Mouse (Mus musculus): Measurements from ENCODE around the gene Ing2. TPM values are rescaled to one million over a fixed set of nuclear protein-coding genes. Genes with fewer than 3 reads are reported as not detected.
A peak's percentile ranks its signal among the peaks of the same experiment; 100 is the strongest.

Gene Ing2
- polyA plus RNA-seq, 1 experiment from 2014 or later: 12.6 TPM

DNA sequence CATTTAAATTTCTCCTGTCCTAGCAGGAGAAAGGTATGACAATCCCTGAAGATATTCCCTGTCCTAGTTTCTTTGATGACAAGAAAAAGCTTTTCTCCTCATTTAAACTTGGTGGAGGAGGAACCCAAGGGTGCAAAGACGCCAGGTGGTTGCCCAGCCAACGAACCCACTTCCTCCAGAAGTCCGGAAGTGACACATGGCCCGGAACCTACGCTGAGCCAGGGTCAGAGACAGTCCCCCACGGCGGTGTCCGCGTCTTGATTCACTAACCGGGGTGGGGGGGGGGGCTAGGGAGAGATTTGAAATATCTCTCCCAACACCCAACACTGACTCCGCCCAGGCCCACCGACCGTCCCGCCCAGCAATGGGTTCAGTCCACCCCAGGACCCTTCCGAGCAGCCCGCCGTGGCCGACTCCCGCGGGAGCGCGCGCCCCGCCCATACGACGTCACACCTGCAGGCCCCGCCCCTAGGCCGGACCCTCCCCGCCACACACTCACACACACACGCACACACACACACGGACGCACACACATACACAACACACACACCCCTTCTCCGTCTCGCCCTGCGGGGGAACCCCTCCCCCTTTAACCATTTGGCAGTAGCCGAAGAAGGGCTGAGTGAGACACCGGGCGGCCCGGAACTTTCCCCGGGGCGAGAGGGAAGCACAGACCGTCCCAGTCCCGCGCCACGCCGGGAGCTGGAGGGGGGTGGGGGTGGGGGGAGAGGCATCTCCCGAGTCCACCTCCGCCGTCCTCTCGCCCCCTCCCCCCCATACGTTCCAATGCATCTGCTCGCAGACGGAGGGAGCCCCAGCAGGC is 1.8 kb downstream of the Ing2 start:
- H3K4me2 ChIP-seq (replicated peaks; ENCODE audit: low read depth): peak overlapping the region; percentile 83
- H3K4me1 ChIP-seq (replicated peaks; ENCODE audit: control insufficient read depth, insufficient read depth, low read length): no peaks in the 10 kb centered on the region
- H3K27me3 ChIP-seq (replicated peaks; ENCODE audit: control insufficient read depth, insufficient read depth, low read length): no peaks in the 10 kb centered on the region
- peak overlapping the region; percentile 95 for H3K27ac ChIP-seq (ENCODE audit: low read depth, low read length)
- peak; percentile 61 for ATAC-seq
- peak overlapping the region; percentile 83 for H3K9ac ChIP-seq (ENCODE audit: low read depth, low read length)
- WGBS: 0% methylated on average over 47 of the region's 53 CpGs
- H3K36me3 ChIP-seq (ENCODE audit: control insufficient read depth, insufficient read depth): peaks cover 6% of the 10 kb centered on the region; the same call in 1 of the 2 replicates
- peak; percentile 15; the same call in 1 of the 2 replicates for TF ChIP-seq CTCF (IDR thresholded peaks at IDR 0.05; ENCODE audit: low read depth)
- no peaks in the 10 kb centered on the region for H3K9me3 ChIP-seq (ENCODE audit: control insufficient read depth)
- peak overlapping the region; percentile 99 for H3K4me3 ChIP-seq (ENCODE audit: low read depth, low read length)

DNA sequence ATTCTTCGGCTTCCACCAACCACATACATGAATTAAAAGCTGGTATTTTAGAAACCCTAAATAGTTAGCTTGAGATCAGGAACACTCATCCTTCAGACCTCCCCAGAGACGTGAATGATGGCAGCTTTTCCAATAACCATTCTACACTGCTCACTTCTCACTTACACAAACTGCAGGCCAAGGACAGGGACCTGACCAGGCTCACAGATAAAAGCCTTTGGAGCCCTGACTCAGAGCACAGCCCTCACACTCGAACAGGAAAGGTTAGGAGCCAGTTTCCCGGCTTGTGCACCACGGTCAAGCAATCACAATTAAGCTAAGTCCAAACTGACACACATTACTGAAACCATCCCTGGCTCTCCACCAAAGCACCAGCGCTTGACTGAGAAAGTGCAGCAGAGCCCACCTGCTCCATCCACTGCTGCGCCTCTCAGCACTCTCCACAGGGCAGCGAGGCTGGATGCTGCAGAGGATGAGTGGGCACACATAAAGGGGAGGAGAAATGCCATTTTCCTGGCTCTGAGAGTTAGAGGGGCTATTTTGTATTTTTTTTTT is 11.0 kb downstream of the Ing2 start:
- no peak overlapping the region for H3K4me2 ChIP-seq (replicated peaks; ENCODE audit: low read depth)
- WGBS: 88% methylated on average over 8 of the region's 8 CpGs
- no peak for TF ChIP-seq CTCF (IDR thresholded peaks at IDR 0.05; ENCODE audit: low read depth)
- no peaks in the 10 kb centered on the region for H3K9me3 ChIP-seq (ENCODE audit: control insufficient read depth)
- H3K27ac ChIP-seq (ENCODE audit: low read depth, low read length): no peak overlapping the region
- no peaks in the 10 kb centered on the region for H3K27me3 ChIP-seq (replicated peaks; ENCODE audit: control insufficient read depth, insufficient read depth, low read length)
- no peak overlapping the region for H3K9ac ChIP-seq (ENCODE audit: low read depth, low read length)
- H3K36me3 ChIP-seq (ENCODE audit: control insufficient read depth, insufficient read depth): peaks cover 6% of the 10 kb centered on the region; the same call in 1 of the 2 replicates
- H3K4me3 ChIP-seq (ENCODE audit: low read depth, low read length): no peak overlapping the region
- no peak for ATAC-seq
- H3K4me1 ChIP-seq (replicated peaks; ENCODE audit: control insufficient read depth, insufficient read depth, low read length): no peaks in the 10 kb centered on the region

DNA sequence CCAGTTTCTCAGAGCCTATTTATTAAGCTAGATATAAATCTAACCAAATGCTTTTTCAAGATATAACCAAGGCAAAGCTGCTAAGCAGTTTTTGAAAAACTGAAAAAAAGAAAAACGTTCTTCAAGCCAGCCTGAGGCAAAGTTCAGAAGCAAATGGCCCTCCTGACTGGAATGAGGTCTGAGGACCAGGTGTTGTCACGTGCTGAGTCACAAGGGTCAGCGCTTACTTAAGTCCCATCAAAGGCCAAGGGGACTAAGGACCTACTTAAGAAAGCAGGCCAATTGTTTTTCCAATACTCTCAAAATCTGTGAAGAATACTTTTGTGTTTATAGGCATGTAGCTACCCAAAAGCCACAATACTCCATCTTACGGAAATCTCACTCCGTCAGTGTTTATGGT is 12.2 kb downstream of the Ing2 start:
- TF ChIP-seq CTCF (IDR thresholded peaks at IDR 0.05; ENCODE audit: low read depth): no peak
- no peaks in the 10 kb centered on the region for H3K27me3 ChIP-seq (replicated peaks; ENCODE audit: control insufficient read depth, insufficient read depth, low read length)
- ATAC-seq: 0 out of 2 replicates have a peak, but pooled peaks have one; percentile 38
- no peaks in the 10 kb centered on the region for H3K4me1 ChIP-seq (replicated peaks; ENCODE audit: control insufficient read depth, insufficient read depth, low read length)
- no peak overlapping the region for H3K4me2 ChIP-seq (replicated peaks; ENCODE audit: low read depth)
- no peak overlapping the region for H3K4me3 ChIP-seq (ENCODE audit: low read depth, low read length)
- no peaks in the 10 kb centered on the region; the same call in 1 of the 2 replicates for H3K36me3 ChIP-seq (ENCODE audit: control insufficient read depth, insufficient read depth)
- H3K9ac ChIP-seq (ENCODE audit: low read depth, low read length): no peak overlapping the region
- H3K9me3 ChIP-seq (ENCODE audit: control insufficient read depth): no peaks in the 10 kb centered on the region
- WGBS: 70% methylated on average over 5 of the region's 5 CpGs
- H3K27ac ChIP-seq (ENCODE audit: low read depth, low read length): no peak overlapping the region

DNA sequence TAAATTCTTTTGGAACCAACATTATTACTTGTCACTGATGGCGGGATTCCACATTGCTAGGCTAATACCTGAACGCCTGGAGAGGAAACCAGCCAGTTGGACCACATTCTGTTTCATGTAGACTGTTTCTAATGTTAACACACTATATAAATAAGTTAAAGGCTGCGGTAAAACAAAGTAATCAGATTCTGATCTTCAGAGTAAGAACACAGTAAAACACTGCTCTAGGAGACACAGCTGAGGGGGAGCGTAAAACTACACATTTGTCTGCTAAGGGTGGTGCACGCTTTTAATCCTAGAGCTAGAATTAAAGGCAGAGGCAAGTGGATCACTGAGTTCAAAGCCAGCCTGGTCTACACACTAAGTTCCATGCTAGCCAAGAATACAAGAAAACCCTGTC is 12.6 kb downstream of the Ing2 start:
- 80% methylated on average over 5 of the region's 5 CpGs for WGBS
- no peak for ATAC-seq

DNA sequence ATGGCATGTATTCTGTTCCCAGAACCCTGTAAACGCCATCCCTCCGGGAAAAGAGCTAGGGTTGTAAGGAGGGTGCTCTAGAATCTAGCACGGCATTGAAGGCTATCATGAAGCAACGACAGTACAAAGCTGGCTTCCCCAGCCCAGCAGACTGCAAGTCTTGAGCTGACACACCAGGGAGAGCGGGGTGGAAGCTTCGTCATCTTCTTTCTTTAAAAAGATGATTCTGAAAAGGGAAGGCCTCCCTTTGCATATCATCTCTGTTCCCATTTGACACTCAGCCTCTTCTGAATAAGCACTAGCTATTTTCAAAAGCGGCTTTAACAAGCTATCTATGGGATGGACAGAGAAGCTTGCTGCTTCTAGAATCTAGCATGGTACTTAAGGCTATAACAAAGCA is 15.0 kb downstream of the Ing2 start:
- H3K4me1 ChIP-seq (replicated peaks; ENCODE audit: control insufficient read depth, insufficient read depth, low read length): no peaks in the 10 kb centered on the region
- H3K4me3 ChIP-seq (ENCODE audit: low read depth, low read length): no peak overlapping the region
- H3K4me2 ChIP-seq (replicated peaks; ENCODE audit: low read depth): no peak overlapping the region
- ATAC-seq: no peak
- H3K27ac ChIP-seq (ENCODE audit: low read depth, low read length): no peak overlapping the region
- H3K27me3 ChIP-seq (replicated peaks; ENCODE audit: control insufficient read depth, insufficient read depth, low read length): no peaks in the 10 kb centered on the region
- no peaks in the 10 kb centered on the region for H3K36me3 ChIP-seq (ENCODE audit: control insufficient read depth, insufficient read depth)
- H3K9ac ChIP-seq (ENCODE audit: low read depth, low read length): no peak overlapping the region
- no peak for TF ChIP-seq CTCF (IDR thresholded peaks at IDR 0.05; ENCODE audit: low read depth)
- 88% methylated on average over 7 of the region's 7 CpGs for WGBS
- H3K9me3 ChIP-seq (ENCODE audit: control insufficient read depth): no peaks in the 10 kb centered on the region

More for the DNA sequence above, 12.6 kb downstream of the Ing2 start:
- no peak for TF ChIP-seq CTCF (IDR thresholded peaks at IDR 0.05; ENCODE audit: low read depth)
- Histone ChIP-seq H3K4me3 (ENCODE audit: low read depth, low read length) (no peak overlapping the region), H3K27me3 (replicated peaks; ENCODE audit: control insufficient read depth, insufficient read depth, low read length) (no peaks in the 10 kb centered on the region), H3K36me3 (ENCODE audit: control insufficient read depth, insufficient read depth) (no peaks in the 10 kb centered on the region; the same call in 1 of the 2 replicates), H3K4me2 (replicated peaks; ENCODE audit: low read depth) (no peak overlapping the region), H3K27ac (ENCODE audit: low read depth, low read length) (no peak overlapping the region), H3K9ac (ENCODE audit: low read depth, low read length) (no peak overlapping the region), H3K9me3 (ENCODE audit: control insufficient read depth) (no peaks in the 10 kb centered on the region), H3K4me1 (replicated peaks; ENCODE audit: control insufficient read depth, insufficient read depth, low read length) (no peaks in the 10 kb centered on the region)

DNA sequence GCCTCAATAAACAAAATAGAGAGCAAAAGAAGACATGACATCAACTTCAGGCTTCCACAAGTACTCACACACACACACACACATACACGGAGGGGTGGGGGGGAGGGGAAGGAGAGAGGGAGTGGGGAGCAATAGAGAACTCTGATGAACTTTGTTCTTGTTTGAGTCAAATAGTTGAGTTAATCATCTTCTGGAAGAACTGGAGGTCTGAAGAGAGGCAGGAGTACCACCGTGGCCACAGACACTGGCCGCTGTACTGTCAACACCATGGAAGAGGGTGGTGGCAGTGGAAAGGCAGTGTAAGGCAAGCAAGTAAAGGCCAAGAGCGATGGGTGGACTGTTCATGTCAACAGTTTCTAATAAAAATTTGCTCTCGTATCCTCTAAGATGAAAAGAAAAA is 15.9 kb downstream of the Ing2 start:
- H3K36me3 ChIP-seq (ENCODE audit: control insufficient read depth, insufficient read depth): no peaks in the 10 kb centered on the region
- 70% methylated on average over 5 of the region's 5 CpGs for WGBS
- no peak overlapping the region for H3K4me2 ChIP-seq (replicated peaks; ENCODE audit: low read depth)
- H3K9me3 ChIP-seq (ENCODE audit: control insufficient read depth): no peaks in the 10 kb centered on the region
- no peak overlapping the region for H3K9ac ChIP-seq (ENCODE audit: low read depth, low read length)
- no peak for ATAC-seq
- H3K4me3 ChIP-seq (ENCODE audit: low read depth, low read length): no peak overlapping the region
- H3K27ac ChIP-seq (ENCODE audit: low read depth, low read length): no peak overlapping the region
- no peaks in the 10 kb centered on the region for H3K27me3 ChIP-seq (replicated peaks; ENCODE audit: control insufficient read depth, insufficient read depth, low read length)
- TF ChIP-seq CTCF (IDR thresholded peaks at IDR 0.05; ENCODE audit: low read depth): no peak
- H3K4me1 ChIP-seq (replicated peaks; ENCODE audit: control insufficient read depth, insufficient read depth, low read length): no peaks in the 10 kb centered on the region
